8 mouse cellular contexts compared by ENCODE assay signal in the genomic region with DNA sequence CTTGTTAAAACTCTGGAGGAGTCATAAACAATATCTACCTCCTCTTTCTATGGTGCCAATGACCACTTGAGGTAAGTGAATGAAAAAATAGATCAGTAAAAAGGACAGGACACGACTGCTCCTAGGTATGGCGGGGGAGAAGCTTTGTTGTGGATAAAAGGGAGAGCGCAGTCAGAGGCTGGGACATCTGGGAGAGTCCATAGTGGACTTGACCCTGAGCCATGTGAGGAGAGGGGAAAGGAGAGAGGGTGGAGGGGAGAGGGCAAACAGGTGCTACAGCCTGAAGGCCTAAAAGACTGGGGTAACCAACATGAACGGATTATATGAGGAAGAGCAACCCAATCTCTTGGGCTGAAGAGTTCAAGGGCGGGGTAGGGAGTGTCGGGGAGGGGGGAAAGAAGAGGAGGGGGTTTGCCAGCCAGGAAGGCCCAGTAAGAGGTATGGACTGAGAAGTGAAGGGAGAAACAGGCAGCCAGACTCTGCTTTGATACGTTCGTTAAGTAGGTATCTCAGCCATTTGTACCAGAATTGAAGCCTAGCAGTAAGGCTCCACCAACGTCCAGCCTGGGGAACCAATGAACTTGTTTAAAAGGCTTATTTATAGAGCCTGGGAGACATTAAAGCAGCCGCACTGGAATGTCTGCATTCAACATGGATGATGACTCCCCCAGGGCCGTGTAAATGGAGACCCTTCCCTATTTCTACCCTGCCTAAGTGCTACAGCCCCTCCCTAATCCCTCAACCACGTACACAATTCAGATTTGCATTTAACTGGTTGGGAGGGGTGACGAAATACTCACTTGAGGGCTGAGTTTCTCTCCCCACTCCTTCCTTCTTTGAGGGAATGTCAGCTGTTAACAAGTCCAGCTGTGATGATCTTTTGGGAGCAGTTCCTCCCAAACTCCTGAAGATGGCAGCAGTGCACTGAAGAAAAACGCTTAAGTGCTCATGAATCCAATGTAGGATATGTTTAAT. TPM values are rescaled to one million over a fixed set of nuclear protein-coding genes. Genes with fewer than 3 reads are reported as not detected.
DNase-seq lines count a peak whose midpoint lies in the region; ATAC-seq and TF ChIP-seq lines count a peak whose summit lies in the region.

No protein-coding gene starts in this region.

- no peaks in the 10 kb centered on the region for H3K9me3 ChIP-seq in intestine, postnatal 0 days (ENCODE audit: control insufficient read depth)
- H3K9me3 ChIP-seq in intestine, embryonic 16.5 days (ENCODE audit: control insufficient read depth, low read length) = no peaks in the 10 kb centered on the region
- no peaks in the 10 kb centered on the region for H3K9me3 ChIP-seq in midbrain, embryonic 13.5 days

- no peaks in the 10 kb centered on the region for H3K4me1 ChIP-seq in intestine, postnatal 0 days (replicated peaks; ENCODE audit: control insufficient read depth, insufficient read depth, low read length)
- no peaks in the 10 kb centered on the region for H3K4me1 ChIP-seq in intestine, embryonic 16.5 days (ENCODE audit: control insufficient read depth, insufficient read depth, low read length)
- H3K4me1 ChIP-seq in midbrain, embryonic 13.5 days (replicated peaks) = peaks cover 7% of the 10 kb centered on the region; the same call in 1 of the 2 replicates

- H3K36me3 ChIP-seq in intestine, postnatal 0 days (ENCODE audit: control insufficient read depth, insufficient read depth) = no peaks in the 10 kb centered on the region
- H3K36me3 ChIP-seq in intestine, embryonic 16.5 days (ENCODE audit: control insufficient read depth, insufficient read depth, low read length) = no peaks in the 10 kb centered on the region
- H3K36me3 ChIP-seq in midbrain, embryonic 13.5 days = no peaks in the 10 kb centered on the region

- H3K27ac ChIP-seq in intestine, postnatal 0 days (ENCODE audit: low read depth, low read length) = no peak overlapping the region
- no peak overlapping the region for H3K27ac ChIP-seq in intestine, embryonic 16.5 days (ENCODE audit: low read length)
- H3K27ac ChIP-seq in midbrain, embryonic 13.5 days = no peak overlapping the region

- no peak for ATAC-seq in intestine, postnatal 0 days
- ATAC-seq in intestine, embryonic 16.5 days = no peak
- peak; percentile 79 for ATAC-seq in midbrain, embryonic 13.5 days

- TF ChIP-seq CTCF in intestine, postnatal 0 days (IDR thresholded peaks at IDR 0.05; ENCODE audit: low read depth) = peak; percentile 78

- DNase-seq in B cell, adult 2 months = peak; percentile 26 to 36
- DNase-seq in WW6 (ENCODE audit: low read depth, low spot score) = peak; percentile 39
- DNase-seq in forelimb bud, embryonic 11.5 days (ENCODE audit: low read depth, low spot score) = peak; percentile 69
- DNase-seq in layer of hippocampus, adult 11-12 months (ENCODE audit: low spot score) = no peak
- DNase-seq in cerebellum, postnatal 36 days = no peak

- no peak overlapping the region for H3K9ac ChIP-seq in intestine, postnatal 0 days (ENCODE audit: low read depth, low read length)
- H3K9ac ChIP-seq in intestine, embryonic 16.5 days (ENCODE audit: low read depth, low read length) = no peak overlapping the region
- H3K9ac ChIP-seq in midbrain, embryonic 13.5 days (replicated peaks) = no peak overlapping the region

- H3K4me3 ChIP-seq in intestine, postnatal 0 days (ENCODE audit: low read depth, low read length) = no peak overlapping the region
- no peak overlapping the region for H3K4me3 ChIP-seq in intestine, embryonic 16.5 days (ENCODE audit: low read length)
- H3K4me3 ChIP-seq in midbrain, embryonic 13.5 days (replicated peaks) = no peak overlapping the region

- H3K27me3 ChIP-seq in intestine, postnatal 0 days (replicated peaks; ENCODE audit: control insufficient read depth, insufficient read depth, low read length) = no peaks in the 10 kb centered on the region
- no peaks in the 10 kb centered on the region for H3K27me3 ChIP-seq in intestine, embryonic 16.5 days (replicated peaks; ENCODE audit: control insufficient read depth, insufficient read depth, low read length)
- H3K27me3 ChIP-seq in midbrain, embryonic 13.5 days = 0 out of 2 replicates have a peak, but pooled peaks cover 8% of the 10 kb centered on the region

- no peak overlapping the region for H3K4me2 ChIP-seq in intestine, postnatal 0 days (replicated peaks; ENCODE audit: low read depth)
- no peak overlapping the region for H3K4me2 ChIP-seq in intestine, embryonic 16.5 days (ENCODE audit: low read depth, low read length)
- H3K4me2 ChIP-seq in midbrain, embryonic 13.5 days (replicated peaks) = no peak overlapping the region

- 45% methylated on average over 14 of the region's 14 CpGs for WGBS in intestine, postnatal 0 days
- 46% methylated on average over 14 of the region's 14 CpGs for WGBS in intestine, embryonic 16.5 days
- WGBS in midbrain, embryonic 13.5 days = 41% methylated on average over 14 of the region's 14 CpGs

RNA-seq across cellular contexts. Expression of gene Rlf, which starts 26.0 kb away (rescaled TPM):
- polyA plus RNA-seq in intestine, postnatal 0 days (2015; fragmentation: Nextera tagmentation; extraction: Ambion mirVana) = 4.5 and 5.7 TPM in 2 replicates
- 15.1 and 15.7 TPM in 2 replicates for polyA plus RNA-seq in intestine, embryonic 16.5 days (2015; fragmentation: Nextera tagmentation; extraction: Ambion mirVana)
- 33.4 and 35.6 TPM in 2 replicates for polyA plus RNA-seq in midbrain, embryonic 13.5 days (2015; fragmentation: Nextera tagmentation; extraction: Ambion mirVana)

Comparison
In these comparisons a context has a peak if more than half of its experiments do, and no peak if none do; other contexts are left out.
1. DNase-seq: peak in B cell, adult 2 months (2 of 2), WW6 (single experiment) and forelimb bud, embryonic 11.5 days (single experiment); none in layer of hippocampus, adult 11-12 months (single experiment) and cerebellum, postnatal 36 days (0 of 2).